Mouse (Mus musculus) cerebellum, postnatal 14 days (tissue): ENCODE results near the gene Gm15085.
"Not testable (repeated sequence)": the region's sequence is repeated elsewhere in the genome, so short reads cannot be mapped to it uniquely, and the experiment has no call there.

Experiments
- DNase-seq, 2 experiments: peaks; one replicate each; pipeline ENCODE4 v3.0.0; 2021; ENCODE audit warnings: mixed read lengths in 2 of 2

The Gm15085 gene

GRCm38 (mm10) chrX:149447317-149447716 lies at the start of gene Gm15085:
Gm15085 (plus strand) TSS chrX:149447617.
- not testable (repeated sequence) for DNase-seq
